Mouse (Mus musculus): ENCODE measurements around the gene Mrpl28. TPM values are rescaled to one million over a fixed set of nuclear protein-coding genes. Genes with fewer than 3 reads are reported as not detected.
A peak's percentile ranks its signal among the peaks of the same experiment; 100 is the strongest.

Gene Mrpl28
- total and polyA plus RNA-seq, 2 experiments: 64.5 to 80.6 TPM

DNA sequence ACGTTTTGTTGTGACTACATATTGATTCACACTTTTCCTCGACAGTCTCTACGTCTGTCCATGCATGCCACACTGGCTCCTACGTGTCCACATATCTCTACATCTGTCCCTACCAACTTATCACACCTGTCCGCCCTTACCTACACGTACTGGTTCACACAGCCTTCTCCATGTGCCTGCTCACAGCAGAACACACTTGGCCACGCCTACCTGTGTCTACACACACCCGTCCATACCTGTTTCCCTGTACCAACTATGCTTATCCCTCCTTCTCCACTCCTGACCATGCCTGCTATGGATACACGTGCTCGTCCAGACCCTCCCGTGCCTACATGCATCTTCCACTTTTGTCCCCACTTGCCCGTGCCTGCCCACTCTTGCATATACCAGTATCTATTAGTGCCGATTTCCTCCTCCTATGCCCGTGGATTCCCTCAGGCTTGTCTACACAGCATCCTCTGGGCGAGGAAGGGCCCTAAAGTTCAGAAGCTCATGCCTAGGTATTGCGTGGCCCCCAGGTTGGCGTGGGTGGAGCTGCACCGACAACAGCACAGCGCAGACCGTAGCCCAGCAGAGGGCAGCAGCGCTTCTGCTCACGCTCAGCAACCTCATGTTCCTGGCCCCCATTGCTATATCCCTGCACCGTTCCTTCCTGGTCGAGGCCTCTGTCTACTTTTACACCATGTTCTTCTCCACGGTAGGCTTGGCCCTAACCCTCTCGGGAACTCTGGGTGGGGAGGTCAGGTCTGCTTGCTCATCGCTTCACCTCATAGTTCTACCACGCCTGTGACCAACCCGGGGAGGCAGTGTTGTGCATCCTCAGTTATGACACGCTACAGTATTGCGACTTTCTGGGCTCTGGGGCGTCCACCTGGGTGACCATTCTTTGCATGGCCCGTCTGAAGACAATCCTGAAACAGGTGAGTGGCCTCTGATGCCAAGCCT is 3.3 kb upstream of the Mrpl28 start:
- no peak overlapping the region for H3K4me3 ChIP-seq (ENCODE audit: insufficient read depth, low read depth, low read length)
- WGBS: 45% methylated on average over 33 of the region's 33 CpGs
- H3K27me3 ChIP-seq (ENCODE audit: control insufficient read depth, insufficient read depth, low read length): no peaks in the 10 kb centered on the region
- H3K36me3 ChIP-seq (ENCODE audit: control insufficient read depth, insufficient read depth, low read length): no peaks in the 10 kb centered on the region
- H3K79me2 ChIP-seq (ENCODE audit: control insufficient read depth, insufficient read depth, low read length): peaks cover 5% of the 10 kb centered on the region; the same call in 1 of the 2 replicates
- DNase-seq (ENCODE audit: extremely low read depth, low read depth, low spot score): peak; percentile 18
- H3K27ac ChIP-seq (replicated peaks; ENCODE audit: insufficient read depth, low read depth, low read length): no peak overlapping the region
- H3K9ac ChIP-seq (ENCODE audit: low read depth, low read length): no peak overlapping the region
- peaks cover 8% of the 10 kb centered on the region for H3K4me1 ChIP-seq (ENCODE audit: control insufficient read depth, insufficient read depth, low read length)
- TF ChIP-seq CTCF (IDR thresholded peaks at IDR 0.05; ENCODE audit: low read depth, low read length): peak; percentile 94
- TF ChIP-seq POLR2A (IDR thresholded peaks at IDR 0.05; ENCODE audit: extremely low read depth, insufficient read depth, low read length): no peak

GRCm38 (mm10) chr17:26122431-26123140 is 714 bp upstream of the Mrpl28 start:
- WGBS: 76% methylated on average over 5 of the region's 5 CpGs
- H3K27ac ChIP-seq (replicated peaks; ENCODE audit: insufficient read depth, low read depth, low read length): no peak overlapping the region
- H3K27me3 ChIP-seq (ENCODE audit: control insufficient read depth, insufficient read depth, low read length): no peaks in the 10 kb centered on the region
- TF ChIP-seq CTCF (IDR thresholded peaks at IDR 0.05; ENCODE audit: low read depth, low read length): no peak
- TF ChIP-seq POLR2A (IDR thresholded peaks at IDR 0.05; ENCODE audit: extremely low read depth, insufficient read depth, low read length): no peak
- peaks cover 5% of the 10 kb centered on the region; the same call in 1 of the 2 replicates for H3K79me2 ChIP-seq (ENCODE audit: control insufficient read depth, insufficient read depth, low read length)
- no peak overlapping the region for H3K4me3 ChIP-seq (ENCODE audit: insufficient read depth, low read depth, low read length)
- H3K9ac ChIP-seq (ENCODE audit: low read depth, low read length): no peak overlapping the region
- H3K36me3 ChIP-seq (ENCODE audit: control insufficient read depth, insufficient read depth, low read length): no peaks in the 10 kb centered on the region
- no peak for DNase-seq (ENCODE audit: extremely low read depth, low read depth, low spot score)
- H3K4me1 ChIP-seq (ENCODE audit: control insufficient read depth, insufficient read depth, low read length): peaks cover 8% of the 10 kb centered on the region

- Histone ChIP-seq H3K9ac (ENCODE audit: low read depth, low read length) (0 out of 2 replicates have a peak overlapping the region, but pooled peaks have one; percentile 83), H3K79me2 (ENCODE audit: control insufficient read depth, insufficient read depth, low read length) (peaks cover 5% of the 10 kb centered on the region; the same call in 1 of the 2 replicates), H3K27ac (replicated peaks; ENCODE audit: insufficient read depth, low read depth, low read length) (no peak overlapping the region), H3K27me3 (ENCODE audit: control insufficient read depth, insufficient read depth, low read length) (no peaks in the 10 kb centered on the region), H3K4me1 (ENCODE audit: control insufficient read depth, insufficient read depth, low read length) (peaks cover 8% of the 10 kb centered on the region), H3K4me3 (ENCODE audit: insufficient read depth, low read depth, low read length) (no peak overlapping the region), H3K36me3 (ENCODE audit: control insufficient read depth, insufficient read depth, low read length) (no peaks in the 10 kb centered on the region)
- 81% methylated on average over 7 of the region's 7 CpGs for WGBS
- no peak for DNase-seq (ENCODE audit: extremely low read depth, low read depth, low spot score)
- TF ChIP-seq CTCF (IDR thresholded peaks at IDR 0.05; ENCODE audit: low read depth, low read length): no peak
- no peak for TF ChIP-seq POLR2A (IDR thresholded peaks at IDR 0.05; ENCODE audit: extremely low read depth, insufficient read depth, low read length)
Measured at GRCm38 (mm10) chr17:26124560-26124959, 1.3 kb downstream of the Mrpl28 start.

DNA sequence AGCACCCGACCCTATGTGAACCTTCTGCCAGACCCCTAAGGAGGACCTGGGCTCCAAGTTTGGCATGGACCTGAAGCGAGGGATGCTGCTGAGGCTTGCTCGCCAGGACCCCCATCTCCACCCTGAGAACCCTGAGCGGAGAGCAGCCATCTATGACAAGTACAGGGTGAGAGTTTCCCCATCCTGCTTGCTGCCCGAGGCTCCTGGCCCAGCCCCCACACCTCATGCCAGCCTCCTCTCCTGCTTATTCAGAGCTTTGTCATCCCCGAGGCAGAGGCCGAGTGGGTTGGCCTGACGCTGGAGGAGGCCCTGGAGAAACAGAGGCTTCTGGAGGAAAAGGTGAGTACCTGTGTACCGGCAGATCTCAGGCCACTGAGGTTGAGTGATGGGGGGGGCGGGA is 1.9 kb downstream of the Mrpl28 start:
- Histone ChIP-seq H3K79me2 (ENCODE audit: control insufficient read depth, insufficient read depth, low read length) (peaks cover 5% of the 10 kb centered on the region; the same call in 1 of the 2 replicates), H3K9ac (ENCODE audit: low read depth, low read length) (no peak overlapping the region), H3K4me1 (ENCODE audit: control insufficient read depth, insufficient read depth, low read length) (peaks cover 7% of the 10 kb centered on the region), H3K27ac (replicated peaks; ENCODE audit: insufficient read depth, low read depth, low read length) (no peak overlapping the region), H3K36me3 (ENCODE audit: control insufficient read depth, insufficient read depth, low read length) (no peaks in the 10 kb centered on the region), H3K27me3 (ENCODE audit: control insufficient read depth, insufficient read depth, low read length) (no peaks in the 10 kb centered on the region), H3K4me3 (ENCODE audit: insufficient read depth, low read depth, low read length) (no peak overlapping the region)
- 96% methylated on average over 10 of the region's 10 CpGs for WGBS
- no peak for DNase-seq (ENCODE audit: extremely low read depth, low read depth, low spot score)
- TF ChIP-seq CTCF (IDR thresholded peaks at IDR 0.05; ENCODE audit: low read depth, low read length): no peak
- TF ChIP-seq POLR2A (IDR thresholded peaks at IDR 0.05; ENCODE audit: extremely low read depth, insufficient read depth, low read length): no peak

DNA sequence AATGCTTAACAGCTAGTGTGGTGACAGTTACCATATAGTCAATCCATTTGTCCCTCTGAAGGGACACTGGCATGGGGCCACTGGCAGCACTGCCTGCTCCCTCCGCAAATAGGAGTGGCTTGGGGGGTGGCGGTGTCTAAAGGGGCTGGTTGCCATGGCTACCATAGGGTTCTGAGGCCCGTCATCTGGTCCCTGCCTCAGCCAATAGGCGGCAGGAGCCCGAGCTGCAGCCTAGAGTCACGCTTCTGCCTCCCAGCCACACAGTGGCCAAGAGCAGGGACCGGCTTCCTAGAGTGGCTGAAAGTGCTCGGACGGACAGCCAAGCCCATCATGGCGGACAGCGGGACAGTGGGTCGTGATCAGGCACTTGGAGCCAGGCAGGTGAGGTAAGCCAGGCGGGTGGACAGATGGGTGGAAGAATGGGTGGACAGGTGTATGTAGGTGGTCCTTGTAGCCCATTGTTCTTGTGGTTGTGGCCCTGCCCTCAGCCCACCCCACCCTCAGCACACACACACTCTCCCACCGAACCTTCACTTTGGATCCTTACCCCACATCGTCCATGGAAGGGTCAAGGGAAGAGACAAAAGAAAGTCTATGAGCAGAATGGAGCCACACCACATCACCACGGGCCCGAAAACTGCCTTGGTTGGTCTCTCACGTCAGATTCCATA is 7.9 kb downstream of the Mrpl28 start:
- H3K27me3 ChIP-seq (ENCODE audit: control insufficient read depth, insufficient read depth, low read length): no peaks in the 10 kb centered on the region
- no peak overlapping the region for H3K9ac ChIP-seq (ENCODE audit: low read depth, low read length)
- H3K79me2 ChIP-seq (ENCODE audit: control insufficient read depth, insufficient read depth, low read length): no peaks in the 10 kb centered on the region
- H3K4me3 ChIP-seq (ENCODE audit: insufficient read depth, low read depth, low read length): no peak overlapping the region
- no peak for DNase-seq (ENCODE audit: extremely low read depth, low read depth, low spot score)
- no peaks in the 10 kb centered on the region for H3K4me1 ChIP-seq (ENCODE audit: control insufficient read depth, insufficient read depth, low read length)
- H3K27ac ChIP-seq (replicated peaks; ENCODE audit: insufficient read depth, low read depth, low read length): no peak overlapping the region
- WGBS: 97% methylated on average over 18 of the region's 18 CpGs
- no peaks in the 10 kb centered on the region for H3K36me3 ChIP-seq (ENCODE audit: control insufficient read depth, insufficient read depth, low read length)
- TF ChIP-seq POLR2A (IDR thresholded peaks at IDR 0.05; ENCODE audit: extremely low read depth, insufficient read depth, low read length) (no peak), CTCF (IDR thresholded peaks at IDR 0.05; ENCODE audit: low read depth, low read length) (no peak)

Data from liver, adult 2 months (tissue).